Mouse (Mus musculus): ENCODE measurements around the gene Kif26b. TPM values are rescaled to one million over a fixed set of nuclear protein-coding genes. Genes with fewer than 3 reads are reported as not detected.

The Kif26b gene
- polyA plus RNA-seq, 1 experiment, result not detected

GRCm38 (mm10) chr1:178827223-178827622, 298.3 kb downstream of the Kif26b start:
- TF ChIP-seq POLR2A (IDR thresholded peaks at IDR 0.05; ENCODE audit: borderline replicate concordance, control insufficient read depth, low read depth, low read length), result no peak
- TF ChIP-seq CTCF (IDR thresholded peaks at IDR 0.05; ENCODE audit: control insufficient read depth, insufficient read depth, low read length), result no peak
- Histone ChIP-seq H3K4me3 (replicated peaks; ENCODE audit: control insufficient read depth, low read depth, low read length) (no peak overlapping the region), H3K27ac (ENCODE audit: control insufficient read depth, insufficient read depth, low read depth, low read length, poor library complexity) (no peak overlapping the region), H3K4me1 (ENCODE audit: control insufficient read depth, insufficient read depth, low read length) (no peaks in the 10 kb centered on the region)
- 84% methylated on average over 3 of the region's 3 CpGs for WGBS

- Histone ChIP-seq H3K27ac (ENCODE audit: control insufficient read depth, insufficient read depth, low read depth, low read length, poor library complexity) (no peak overlapping the region), H3K4me3 (replicated peaks; ENCODE audit: control insufficient read depth, low read depth, low read length) (no peak overlapping the region), H3K4me1 (ENCODE audit: control insufficient read depth, insufficient read depth, low read length) (no peaks in the 10 kb centered on the region)
- WGBS, result 77% methylated on average over 4 of the region's 4 CpGs
- no peak for TF ChIP-seq POLR2A (IDR thresholded peaks at IDR 0.05; ENCODE audit: borderline replicate concordance, control insufficient read depth, low read depth, low read length)
- TF ChIP-seq CTCF (IDR thresholded peaks at IDR 0.05; ENCODE audit: control insufficient read depth, insufficient read depth, low read length), result no peak
Measured at GRCm38 (mm10) chr1:178829456-178829855, 300.5 kb downstream of the Kif26b start.

GRCm38 (mm10) chr1:178832571-178832970, 303.6 kb downstream of the Kif26b start:
- no peaks in the 10 kb centered on the region for H3K4me1 ChIP-seq (ENCODE audit: control insufficient read depth, insufficient read depth, low read length)
- H3K4me3 ChIP-seq (replicated peaks; ENCODE audit: control insufficient read depth, low read depth, low read length), result no peak overlapping the region
- TF ChIP-seq CTCF (IDR thresholded peaks at IDR 0.05; ENCODE audit: control insufficient read depth, insufficient read depth, low read length) (no peak), POLR2A (IDR thresholded peaks at IDR 0.05; ENCODE audit: borderline replicate concordance, control insufficient read depth, low read depth, low read length) (no peak)
- WGBS, result 73% methylated on average over 6 of the region's 6 CpGs
- no peak overlapping the region for H3K27ac ChIP-seq (ENCODE audit: control insufficient read depth, insufficient read depth, low read depth, low read length, poor library complexity)

- WGBS, result 79% methylated on average over 9 of the region's 9 CpGs
- H3K4me3 ChIP-seq (replicated peaks; ENCODE audit: control insufficient read depth, low read depth, low read length), result no peak overlapping the region
- no peaks in the 10 kb centered on the region for H3K4me1 ChIP-seq (ENCODE audit: control insufficient read depth, insufficient read depth, low read length)
- no peak for TF ChIP-seq CTCF (IDR thresholded peaks at IDR 0.05; ENCODE audit: control insufficient read depth, insufficient read depth, low read length)
- TF ChIP-seq POLR2A (IDR thresholded peaks at IDR 0.05; ENCODE audit: borderline replicate concordance, control insufficient read depth, low read depth, low read length), result no peak
- no peak overlapping the region for H3K27ac ChIP-seq (ENCODE audit: control insufficient read depth, insufficient read depth, low read depth, low read length, poor library complexity)
Measured at GRCm38 (mm10) chr1:178835805-178836204, 306.9 kb downstream of the Kif26b start.

GRCm38 (mm10) chr1:178836998-178837397, 308.1 kb downstream of the Kif26b start:
- TF ChIP-seq POLR2A (IDR thresholded peaks at IDR 0.05; ENCODE audit: borderline replicate concordance, control insufficient read depth, low read depth, low read length), result no peak
- no peak for TF ChIP-seq CTCF (IDR thresholded peaks at IDR 0.05; ENCODE audit: control insufficient read depth, insufficient read depth, low read length)
- Histone ChIP-seq H3K27ac (ENCODE audit: control insufficient read depth, insufficient read depth, low read depth, low read length, poor library complexity) (no peak overlapping the region), H3K4me1 (ENCODE audit: control insufficient read depth, insufficient read depth, low read length) (no peaks in the 10 kb centered on the region), H3K4me3 (replicated peaks; ENCODE audit: control insufficient read depth, low read depth, low read length) (no peak overlapping the region)
- WGBS, result 74% methylated on average over 1 of the region's 1 CpGs

DNA sequence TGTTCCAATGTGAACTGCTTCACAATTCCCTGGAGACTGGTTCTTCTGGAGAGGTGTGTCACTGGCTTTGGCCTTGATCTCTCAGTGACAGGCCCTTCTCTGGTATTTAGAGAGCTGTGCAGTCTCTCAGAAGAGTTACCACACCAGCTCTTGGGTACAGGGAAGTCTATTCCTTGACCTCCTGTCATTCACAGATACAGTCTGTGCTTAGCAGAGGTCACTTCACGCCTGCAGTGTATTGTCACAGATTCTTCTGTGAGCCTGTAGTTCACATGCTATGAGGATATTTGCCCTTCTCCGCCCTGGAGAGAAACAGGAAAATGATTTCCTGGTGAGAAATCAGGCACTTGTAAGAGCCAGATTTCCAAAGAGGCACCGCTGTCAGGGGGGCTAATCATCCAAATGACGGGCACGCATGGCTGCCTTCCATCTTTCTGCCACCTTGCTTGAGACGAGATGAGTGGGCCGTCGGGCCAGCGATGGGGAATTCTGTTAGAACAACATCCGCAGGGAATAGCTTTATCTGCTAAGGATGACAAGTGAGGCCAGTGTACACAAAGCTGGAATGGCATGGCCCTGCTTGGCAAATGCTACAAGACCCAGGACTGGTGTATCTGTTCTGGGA, 309.9 kb downstream of the Kif26b start:
- WGBS, result 86% methylated on average over 10 of the region's 10 CpGs
- Histone ChIP-seq H3K4me3 (replicated peaks; ENCODE audit: control insufficient read depth, low read depth, low read length) (no peak overlapping the region), H3K27ac (ENCODE audit: control insufficient read depth, insufficient read depth, low read depth, low read length, poor library complexity) (no peak overlapping the region), H3K4me1 (ENCODE audit: control insufficient read depth, insufficient read depth, low read length) (no peaks in the 10 kb centered on the region)
- TF ChIP-seq CTCF (IDR thresholded peaks at IDR 0.05; ENCODE audit: control insufficient read depth, insufficient read depth, low read length) (no peak), POLR2A (IDR thresholded peaks at IDR 0.05; ENCODE audit: borderline replicate concordance, control insufficient read depth, low read depth, low read length) (no peak)

DNA sequence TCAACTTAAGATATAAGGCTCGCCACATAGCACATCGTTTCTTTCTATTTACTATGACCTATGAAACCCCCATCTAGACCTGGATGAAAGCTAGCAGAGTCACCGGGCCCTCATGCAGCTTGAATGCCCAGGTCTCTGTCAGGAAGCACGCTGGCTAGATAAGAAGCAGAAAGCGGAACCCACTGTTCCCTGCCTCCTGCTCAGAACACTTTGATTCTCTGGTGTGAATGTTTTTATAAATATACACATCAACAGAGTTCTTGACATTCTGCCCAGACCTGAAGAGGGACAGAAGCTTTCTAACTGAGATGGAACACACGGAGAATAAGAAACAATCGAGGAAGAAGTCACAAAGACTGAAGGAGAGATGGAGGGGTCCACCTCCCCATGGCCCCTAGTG, 311.4 kb downstream of the Kif26b start:
- 25% methylated on average over 7 of the region's 7 CpGs for WGBS
- TF ChIP-seq CTCF (IDR thresholded peaks at IDR 0.05; ENCODE audit: control insufficient read depth, insufficient read depth, low read length) (no peak), POLR2A (IDR thresholded peaks at IDR 0.05; ENCODE audit: borderline replicate concordance, control insufficient read depth, low read depth, low read length) (no peak)

DNA sequence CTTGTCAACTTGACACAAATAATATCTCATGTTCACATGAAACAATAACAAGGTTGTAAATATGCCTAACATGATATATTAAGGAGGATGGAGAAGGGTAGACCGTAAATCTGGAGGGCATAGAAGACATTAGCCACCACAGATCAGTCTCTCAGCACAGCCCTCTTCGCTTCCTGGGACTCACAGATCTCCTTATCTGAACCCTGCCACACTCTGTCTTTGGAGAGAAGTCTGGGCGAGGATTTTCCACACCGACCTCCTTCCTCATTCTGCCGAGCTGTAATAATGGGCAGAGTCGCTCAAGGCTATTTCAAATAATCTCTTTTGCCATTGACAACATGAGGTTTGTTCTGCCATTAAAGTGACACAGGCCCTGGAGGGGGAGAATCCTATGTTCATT, 315.9 kb downstream of the Kif26b start:
- no peak for TF ChIP-seq CTCF (IDR thresholded peaks at IDR 0.05; ENCODE audit: control insufficient read depth, insufficient read depth, low read length)
- H3K4me3 ChIP-seq (replicated peaks; ENCODE audit: control insufficient read depth, low read depth, low read length), result no peak overlapping the region
- H3K27ac ChIP-seq (ENCODE audit: control insufficient read depth, insufficient read depth, low read depth, low read length, poor library complexity), result no peak overlapping the region
- WGBS, result 43% methylated on average over 6 of the region's 6 CpGs
- no peaks in the 10 kb centered on the region for H3K4me1 ChIP-seq (ENCODE audit: control insufficient read depth, insufficient read depth, low read length)

More for the DNA sequence above, 311.4 kb downstream of the Kif26b start:
- no peak overlapping the region for H3K27ac ChIP-seq (ENCODE audit: control insufficient read depth, insufficient read depth, low read depth, low read length, poor library complexity)
- H3K4me1 ChIP-seq (ENCODE audit: control insufficient read depth, insufficient read depth, low read length), result no peaks in the 10 kb centered on the region
- no peak overlapping the region for H3K4me3 ChIP-seq (replicated peaks; ENCODE audit: control insufficient read depth, low read depth, low read length)

GRCm38 (mm10) chr1:178847569-178847968, 318.6 kb downstream of the Kif26b start:
- H3K4me3 ChIP-seq (replicated peaks; ENCODE audit: control insufficient read depth, low read depth, low read length), result no peak overlapping the region
- TF ChIP-seq POLR2A (IDR thresholded peaks at IDR 0.05; ENCODE audit: borderline replicate concordance, control insufficient read depth, low read depth, low read length) (no peak), CTCF (IDR thresholded peaks at IDR 0.05; ENCODE audit: control insufficient read depth, insufficient read depth, low read length) (no peak)
- 31% methylated on average over 5 of the region's 5 CpGs for WGBS
- H3K4me1 ChIP-seq (ENCODE audit: control insufficient read depth, insufficient read depth, low read length), result no peaks in the 10 kb centered on the region
- H3K27ac ChIP-seq (ENCODE audit: control insufficient read depth, insufficient read depth, low read depth, low read length, poor library complexity), result no peak overlapping the region
